Mouse (Mus musculus): Measurements from ENCODE around the gene Gm17655. TPM values are rescaled to one million over a fixed set of nuclear protein-coding genes. Genes with fewer than 3 reads are reported as not detected.
A peak's percentile ranks its signal among the peaks of the same experiment; 100 is the strongest.

Gm17655 gene
- polyA plus RNA-seq, 1 experiment from 2014 or later = 6.0 TPM

DNA sequence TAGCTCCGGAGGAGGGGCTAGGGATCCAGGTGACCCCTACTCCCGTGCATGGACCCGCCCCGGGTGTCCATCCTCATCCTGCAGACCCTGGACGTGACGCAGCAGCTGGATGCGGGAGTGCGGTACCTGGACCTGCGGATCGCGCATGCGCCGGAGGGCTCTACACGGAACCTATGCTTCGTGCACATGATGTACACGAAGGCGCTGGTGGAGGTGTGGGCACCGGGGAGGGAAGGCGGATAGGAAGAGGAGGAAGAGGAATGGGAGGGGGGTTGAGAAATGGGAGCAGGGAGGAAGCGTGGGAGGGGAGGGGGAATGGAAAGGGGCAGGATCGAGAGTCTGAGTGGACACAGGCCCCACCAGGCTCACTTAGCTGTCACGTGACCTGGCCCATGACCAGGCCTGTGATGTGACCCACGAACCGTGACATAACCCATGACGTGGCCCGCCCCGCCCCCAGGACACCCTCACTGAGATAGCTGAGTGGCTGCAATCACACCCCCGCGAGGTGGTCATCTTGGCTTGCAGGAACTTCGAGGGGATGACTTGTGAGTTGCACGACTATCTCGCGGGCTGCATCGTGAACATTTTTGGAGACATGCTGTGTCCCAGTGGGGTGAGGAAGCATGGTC, 29.5 kb upstream of the Gm17655 start:
- Histone ChIP-seq H3K4me1 (peaks cover 32% of the 10 kb centered on the region), H3K36me3 (ENCODE audit: poor library complexity, severe bottlenecking) (peaks cover 44% of the 10 kb centered on the region), H3K4me2 (peak overlapping the region; percentile 68), H3K9ac (peak overlapping the region; percentile 50; the same call in 1 of the 2 replicates), H3K4me3 (peak overlapping the region; percentile 35), H3K27me3 (peaks cover 11% of the 10 kb centered on the region; the same call in 1 of the 2 replicates), H3K9me3 (replicated peaks) (no peaks in the 10 kb centered on the region), H3K27ac (no peak overlapping the region)
- peak; percentile 54 for ATAC-seq
- 20% methylated on average over 34 of the region's 34 CpGs for WGBS

DNA sequence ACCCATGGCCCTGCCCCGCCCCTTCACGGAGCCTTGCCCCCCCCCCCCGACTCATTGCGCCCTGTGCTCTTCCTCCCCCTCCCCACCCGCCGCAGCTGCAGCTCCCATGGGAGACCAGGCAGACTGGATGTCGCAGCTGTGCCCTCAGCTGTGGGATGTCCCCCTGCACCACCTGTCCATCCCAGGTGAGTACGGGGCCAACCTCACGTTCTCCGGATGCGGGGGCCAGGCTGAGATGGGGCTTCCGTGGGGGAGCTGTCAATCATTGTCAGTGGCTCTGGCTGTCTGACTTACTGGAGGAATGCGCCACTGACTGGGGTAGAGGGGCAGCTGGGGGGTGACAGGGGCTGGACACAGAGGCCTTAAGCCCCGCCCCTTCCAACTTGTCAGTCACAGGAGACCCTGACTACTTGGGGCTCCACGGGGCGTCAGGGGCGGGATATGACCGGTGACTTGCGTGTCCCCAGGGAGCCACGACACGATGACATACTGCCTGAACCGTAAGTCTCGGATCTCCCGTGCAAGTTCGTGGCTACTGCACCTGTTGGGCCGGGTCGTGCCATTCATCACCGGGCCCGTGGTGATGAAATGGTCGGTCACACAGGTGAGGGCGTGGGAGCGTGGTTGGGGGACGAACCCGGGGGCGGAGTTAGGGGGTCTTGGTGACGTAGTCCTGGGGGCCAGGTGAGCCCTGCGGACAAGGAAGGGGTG, 28.8 kb upstream of the Gm17655 start:
- ATAC-seq = peak; percentile 25; the same call in 1 of the 2 replicates
- Histone ChIP-seq H3K4me2 (peak overlapping the region; percentile 68), H3K4me1 (peaks cover 25% of the 10 kb centered on the region), H3K27ac (no peak overlapping the region), H3K36me3 (ENCODE audit: poor library complexity, severe bottlenecking) (peaks cover 39% of the 10 kb centered on the region), H3K4me3 (peak overlapping the region; percentile 35), H3K27me3 (peaks cover 11% of the 10 kb centered on the region; the same call in 1 of the 2 replicates), H3K9ac (peak overlapping the region; percentile 50), H3K9me3 (replicated peaks) (no peaks in the 10 kb centered on the region)
- 1% methylated on average over 35 of the region's 37 CpGs for WGBS

DNA sequence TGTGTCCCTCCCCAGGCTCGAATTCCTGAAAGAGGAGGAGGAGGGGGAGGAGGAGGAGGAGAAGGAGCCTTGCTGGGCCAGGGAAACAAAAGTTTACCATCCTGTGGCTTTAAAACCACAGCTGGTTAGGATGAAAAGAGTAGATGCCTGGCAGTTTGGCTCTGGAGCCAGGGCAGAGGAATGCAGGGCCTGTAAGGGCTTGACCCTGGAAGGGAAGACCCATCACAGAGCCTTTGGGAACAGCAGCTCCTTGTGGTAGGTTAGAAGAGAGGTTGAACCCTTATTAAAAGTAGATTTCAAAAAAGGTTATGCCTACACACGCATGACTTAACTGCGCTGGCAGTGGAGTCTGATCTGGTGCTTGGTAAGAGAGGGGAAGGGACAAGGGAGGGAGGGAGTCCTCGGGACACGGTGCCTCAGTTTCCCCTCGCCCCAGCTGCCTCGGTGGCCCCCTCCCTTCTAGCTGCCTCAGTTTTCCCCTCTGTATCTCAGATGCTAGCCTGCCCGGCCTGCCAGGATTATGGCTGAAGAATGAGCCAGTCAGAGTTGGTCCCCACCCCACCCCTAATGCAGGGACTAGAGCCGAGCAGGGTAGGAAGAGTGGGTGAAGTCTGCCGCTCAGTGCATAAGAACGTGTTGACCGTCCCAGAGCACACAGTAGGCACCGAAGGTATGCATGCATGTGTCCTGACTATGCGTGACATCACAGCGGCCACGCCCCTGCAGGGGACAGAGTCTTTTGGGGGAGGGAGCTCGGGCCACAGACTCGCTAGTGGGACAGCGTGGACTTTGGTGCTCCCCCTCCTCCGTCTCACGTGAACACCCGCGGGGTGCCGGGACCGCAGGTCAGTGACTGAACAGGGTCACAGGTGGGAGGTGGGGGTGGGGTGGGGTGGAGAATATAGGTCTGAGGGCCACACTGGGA, 27.6 kb upstream of the Gm17655 start, which contains the start of gene Plcxd1:
Gene Plcxd1, plus strand, starts transcription at position 314 of the 925 bp plus-strand sequence.
- WGBS = 5% methylated on average over 25 of the region's 25 CpGs
- Histone ChIP-seq H3K9me3 (replicated peaks) (no peaks in the 10 kb centered on the region), H3K27me3 (peaks cover 11% of the 10 kb centered on the region; the same call in 1 of the 2 replicates), H3K4me3 (0 out of 2 replicates have a peak within 1 kb of the TSS, but pooled peaks have one; percentile 35), H3K4me2 (peak within 1 kb of the TSS; percentile 68), H3K9ac (no peak within 1 kb of the TSS), H3K36me3 (ENCODE audit: poor library complexity, severe bottlenecking) (peaks cover 28% of the 10 kb centered on the region), H3K4me1 (peaks cover 22% of the 10 kb centered on the region), H3K27ac (no peak within 1 kb of the TSS)
- 0 out of 2 replicates have a peak, but pooled peaks have one; percentile 13 for ATAC-seq

DNA sequence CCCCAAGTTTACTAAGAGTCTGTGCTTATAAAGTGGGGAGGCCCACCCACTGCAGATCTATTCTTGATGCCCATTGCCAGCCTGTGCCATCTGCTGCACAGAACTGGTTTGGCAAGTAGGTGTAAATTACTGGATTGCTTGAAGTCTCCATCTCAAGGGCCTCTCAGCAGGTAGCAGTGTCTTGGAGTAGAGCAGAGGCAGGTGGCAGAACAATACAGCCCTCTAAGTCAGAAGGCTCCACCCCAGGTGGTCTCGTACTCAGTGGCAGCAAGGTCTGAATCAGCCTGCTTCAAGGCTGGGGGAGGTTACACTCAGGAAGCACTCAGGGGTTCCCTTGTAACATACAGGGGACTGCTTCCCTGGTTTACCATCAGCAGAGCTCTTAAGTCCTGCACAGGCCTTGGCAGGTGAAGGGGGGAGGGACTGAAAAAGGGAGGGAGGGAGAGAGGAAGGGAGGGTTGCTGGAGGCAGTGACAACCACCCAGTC, 26.7 kb upstream of the Gm17655 start:
- H3K27ac ChIP-seq = no peak overlapping the region
- peaks cover 26% of the 10 kb centered on the region for H3K4me1 ChIP-seq
- H3K27me3 ChIP-seq = peaks cover 11% of the 10 kb centered on the region; the same call in 1 of the 2 replicates
- H3K4me2 ChIP-seq = no peak overlapping the region
- ATAC-seq = no peak
- no peaks in the 10 kb centered on the region for H3K9me3 ChIP-seq (replicated peaks)
- WGBS = 16% methylated on average over 1 of the region's 1 CpGs
- no peak overlapping the region for H3K4me3 ChIP-seq
- peaks cover 19% of the 10 kb centered on the region for H3K36me3 ChIP-seq (ENCODE audit: poor library complexity, severe bottlenecking)
- H3K9ac ChIP-seq = no peak overlapping the region

DNA sequence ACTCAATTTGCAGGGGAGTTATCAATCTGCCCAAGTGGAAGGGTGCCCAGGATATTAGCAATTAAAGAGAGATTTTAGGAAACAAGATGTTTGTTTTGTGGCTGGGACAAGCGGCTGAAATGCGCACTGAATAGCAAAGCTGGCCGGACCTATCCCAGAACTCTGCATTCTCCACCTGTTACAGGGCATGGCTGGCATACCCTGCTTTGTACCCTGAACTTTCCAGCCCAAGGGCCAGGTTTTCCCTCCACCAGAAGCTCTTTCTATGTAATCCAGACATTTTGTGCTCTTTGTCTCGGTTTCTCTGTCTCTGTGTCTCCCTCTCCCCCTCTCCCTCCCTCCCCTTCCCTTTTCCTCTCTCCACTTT, 22.5 kb upstream of the Gm17655 start:
- Histone ChIP-seq H3K27me3 (no peaks in the 10 kb centered on the region), H3K27ac (no peak overlapping the region), H3K4me2 (peak overlapping the region; percentile 69), H3K36me3 (ENCODE audit: poor library complexity, severe bottlenecking) (no peaks in the 10 kb centered on the region), H3K9ac (peak overlapping the region; percentile 68), H3K9me3 (replicated peaks) (no peaks in the 10 kb centered on the region), H3K4me1 (peaks cover 8% of the 10 kb centered on the region), H3K4me3 (peak overlapping the region; percentile 44)
- WGBS = 0% methylated on average over 4 of the region's 4 CpGs
- peak; percentile 14 for ATAC-seq

GRCm38 (mm10) chr5:110094030-110094846, 21.9 kb upstream of the Gm17655 start, which contains the start of gene Gm35315:
Gene Gm35315 (minus strand): TSS chr5:110094420.
- ATAC-seq = peak; percentile 98
- Histone ChIP-seq H3K4me2 (peak within 1 kb of the TSS; percentile 69), H3K27me3 (no peaks in the 10 kb centered on the region), H3K4me1 (peaks cover 4% of the 10 kb centered on the region), H3K9ac (peak within 1 kb of the TSS; percentile 68), H3K36me3 (ENCODE audit: poor library complexity, severe bottlenecking) (no peaks in the 10 kb centered on the region), H3K9me3 (replicated peaks) (no peaks in the 10 kb centered on the region), H3K27ac (peak within 1 kb of the TSS; percentile 53; the same call in 1 of the 2 replicates), H3K4me3 (peak within 1 kb of the TSS; percentile 44)
- under 1% methylated on average over 25 of the region's 25 CpGs for WGBS

DNA sequence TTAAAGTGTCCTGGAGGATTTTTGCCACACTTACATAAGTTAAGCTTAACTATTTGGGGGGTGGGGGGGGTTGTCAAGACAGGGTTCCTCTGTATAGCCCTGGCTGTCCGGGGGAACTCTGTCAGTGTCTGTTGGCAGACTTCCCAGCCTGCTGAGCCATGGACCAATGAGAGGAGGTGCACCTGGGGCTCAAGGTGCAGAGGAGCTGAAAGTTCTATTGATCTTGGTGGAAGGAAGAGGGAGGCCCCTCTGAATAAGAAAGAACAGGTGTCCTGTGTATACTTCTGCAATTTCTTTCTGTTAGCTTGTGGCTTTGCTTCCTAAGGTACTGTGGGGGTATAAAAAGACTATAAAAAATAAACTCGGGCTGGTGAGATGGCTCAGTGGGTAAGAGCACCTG, 19.2 kb upstream of the Gm17655 start:
- 76% methylated on average over 2 of the region's 2 CpGs for WGBS
- Histone ChIP-seq H3K9me3 (replicated peaks) (no peaks in the 10 kb centered on the region), H3K4me1 (peaks cover 4% of the 10 kb centered on the region), H3K4me2 (no peak overlapping the region), H3K9ac (no peak overlapping the region), H3K27ac (no peak overlapping the region), H3K4me3 (no peak overlapping the region), H3K27me3 (no peaks in the 10 kb centered on the region), H3K36me3 (ENCODE audit: poor library complexity, severe bottlenecking) (no peaks in the 10 kb centered on the region)
- no peak for ATAC-seq

DNA sequence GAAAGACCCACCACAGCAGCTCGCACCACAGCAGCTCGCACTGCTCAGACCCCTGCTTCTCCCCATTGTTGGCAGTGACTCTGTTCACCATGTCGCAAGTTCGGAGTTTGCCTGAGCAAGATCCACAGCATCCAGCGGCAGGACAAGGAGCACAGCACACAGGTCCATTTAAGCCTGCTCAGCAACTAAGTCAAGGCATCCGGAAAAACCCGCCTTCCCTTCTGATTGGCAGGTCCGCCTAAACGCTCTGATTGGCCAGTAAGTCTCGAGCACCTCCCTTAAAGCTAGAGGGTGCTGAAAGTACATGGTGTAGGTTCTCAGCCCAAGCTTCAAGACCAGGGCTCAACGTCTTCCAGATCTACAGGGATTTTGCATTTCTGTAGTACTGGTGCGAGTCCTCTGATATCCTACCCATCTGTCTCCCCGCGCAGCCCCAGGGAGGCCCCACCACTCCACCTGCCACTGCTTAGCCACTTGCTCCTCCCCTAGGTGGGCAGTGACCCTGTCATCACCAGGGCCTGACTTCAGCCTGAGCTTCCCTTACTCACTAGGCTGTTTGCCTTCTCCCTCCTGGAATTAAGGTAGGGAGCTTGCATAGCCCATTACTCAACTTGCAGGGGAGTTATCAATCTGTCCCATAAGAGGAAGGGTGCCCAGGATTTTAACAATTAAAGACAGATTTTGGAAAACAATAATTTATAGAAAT, 14.0 kb upstream of the Gm17655 start:
- Histone ChIP-seq H3K4me3 (no peak overlapping the region), H3K9ac (no peak overlapping the region), H3K9me3 (replicated peaks) (peaks cover 11% of the 10 kb centered on the region), H3K4me2 (no peak overlapping the region), H3K4me1 (no peaks in the 10 kb centered on the region), H3K36me3 (ENCODE audit: poor library complexity, severe bottlenecking) (no peaks in the 10 kb centered on the region), H3K27me3 (no peaks in the 10 kb centered on the region), H3K27ac (no peak overlapping the region)
- 41% methylated on average over 14 of the region's 14 CpGs for WGBS
- no peak for ATAC-seq

GRCm38 (mm10) chr5:110082961-110083360, 10.6 kb upstream of the Gm17655 start:
- Histone ChIP-seq H3K4me1 (no peaks in the 10 kb centered on the region), H3K9ac (no peak overlapping the region), H3K36me3 (ENCODE audit: poor library complexity, severe bottlenecking) (peaks cover 13% of the 10 kb centered on the region), H3K27ac (no peak overlapping the region), H3K27me3 (no peaks in the 10 kb centered on the region), H3K9me3 (replicated peaks) (peaks cover 28% of the 10 kb centered on the region), H3K4me2 (no peak overlapping the region), H3K4me3 (no peak overlapping the region)
- no peak for ATAC-seq
- WGBS = 83% methylated on average over 4 of the region's 4 CpGs

- WGBS = 2% methylated on average over 19 of the region's 19 CpGs
- peaks cover 5% of the 10 kb centered on the region for H3K9me3 ChIP-seq (replicated peaks)
Measured at GRCm38 (mm10) chr5:110057637-110058408, 14.5 kb downstream of the Gm17655 start.

More at GRCm38 (mm10) chr5:110057637-110058408, 14.5 kb downstream of the Gm17655 start:
- Histone ChIP-seq H3K4me2 (peak overlapping the region; percentile 62), H3K9ac (peak overlapping the region; percentile 71), H3K27ac (no peak overlapping the region; the same call in 1 of the 2 replicates), H3K36me3 (ENCODE audit: poor library complexity, severe bottlenecking) (no peaks in the 10 kb centered on the region), H3K27me3 (no peaks in the 10 kb centered on the region), H3K4me1 (no peaks in the 10 kb centered on the region), H3K4me3 (peak overlapping the region; percentile 53)
- ATAC-seq = peak; percentile 99
